Mouse (Mus musculus) NIH3T3 (cell line): ENCODE measurements at regions not wholly inside any gene's neighbourhood (a gene's known extent, or its start where the extent isn't known, plus 50 kb on each side); places are given as distances from the start of the nearest gene placed in this dataset.
"Not testable (repeated sequence)": the region's sequence is repeated elsewhere in the genome, so short reads cannot be mapped to it uniquely, and the experiment has no call there.

Experiments used
- DNase-seq: peaks from one replicate; pipeline ENCODE4 v3.0.0-alpha.2; 2012; ENCODE audit warnings: low read depth

DNA sequence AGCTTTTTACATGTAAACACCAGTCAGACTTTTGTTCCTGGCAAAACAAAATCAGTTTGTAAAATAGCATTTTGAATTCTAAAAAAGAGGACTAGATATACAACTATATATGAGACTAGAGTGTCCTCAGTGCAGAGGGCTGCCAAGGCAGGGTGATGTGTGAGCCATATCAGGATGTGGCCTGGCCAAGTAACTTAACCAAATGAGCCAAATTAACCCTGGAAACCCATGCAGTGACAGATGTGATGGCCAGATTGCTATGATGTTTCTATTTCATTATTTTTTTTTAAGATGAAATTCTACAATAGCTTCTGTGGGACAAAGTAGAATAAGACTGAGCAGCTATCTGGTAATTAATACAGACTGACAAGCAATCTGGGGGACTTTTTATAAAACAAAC, 181.8 kb downstream of the Nova1 start:
- no peak for DNase-seq

GRCm38 (mm10) chr12:46635125-46635772, 183.5 kb downstream of the Nova1 start:
- DNase-seq, result peak; percentile 51

GRCm38 (mm10) chr12:46634771-46635124, 184.0 kb downstream of the Nova1 start:
- no peak for DNase-seq

DNA sequence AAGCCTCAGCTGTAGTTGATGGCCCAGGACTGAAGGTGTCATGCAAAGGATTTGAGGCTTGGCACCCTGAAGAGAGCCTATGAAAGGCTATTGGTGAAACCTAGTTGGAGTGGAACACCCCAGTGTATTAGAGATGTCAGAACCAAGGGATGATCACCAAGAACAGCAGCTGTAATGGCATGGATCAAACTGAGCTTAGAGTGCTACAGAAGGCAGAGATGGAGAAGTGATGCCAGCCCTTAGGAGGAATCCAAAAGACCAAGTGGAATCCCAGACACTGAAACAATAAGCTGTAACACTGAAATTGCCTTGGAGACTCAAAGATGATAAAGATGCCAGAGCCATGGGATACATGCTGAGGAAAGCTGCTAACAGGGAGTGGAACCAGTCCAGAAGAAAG, 186.3 kb downstream of the Nova1 start:
- not testable (repeated sequence) for DNase-seq

DNA sequence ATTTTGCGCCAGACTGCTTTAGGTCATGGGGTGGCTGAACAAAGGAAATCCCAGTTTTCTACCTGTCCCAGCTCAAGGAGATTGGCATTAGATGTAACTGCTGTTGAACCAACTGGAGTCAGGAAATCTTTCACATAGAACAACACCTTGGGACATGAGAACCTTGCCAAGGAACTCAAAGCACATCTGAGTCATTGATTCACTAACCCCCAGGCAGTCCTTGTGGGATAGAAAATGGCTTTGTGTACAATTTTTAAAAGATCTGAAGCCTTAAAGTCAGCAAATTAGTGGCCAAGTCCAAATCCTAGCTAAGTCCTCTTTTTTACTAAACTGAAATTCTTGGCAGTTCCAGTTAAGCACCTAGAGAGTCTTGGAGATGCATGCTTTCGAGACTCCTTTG, 191.4 kb downstream of the Nova1 start:
- DNase-seq, result no peak

DNA sequence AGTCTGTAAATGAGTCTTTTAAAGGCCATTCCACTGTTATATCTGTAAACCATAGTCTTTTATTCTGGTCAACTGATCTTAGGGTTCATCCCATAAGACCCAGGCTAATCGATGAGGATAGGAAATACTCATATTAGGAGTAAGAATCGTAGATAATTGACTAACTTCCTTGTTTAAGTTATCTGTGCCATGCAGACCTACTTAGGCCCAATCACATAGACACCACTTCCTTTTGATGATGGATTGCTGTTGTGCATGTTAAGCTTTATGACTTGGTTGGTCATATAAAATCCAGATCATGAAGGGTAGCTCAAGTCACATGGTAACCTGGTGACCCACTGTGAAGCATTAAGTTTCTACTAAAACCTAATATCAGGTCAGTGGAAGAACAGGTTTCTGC, 207.3 kb downstream of the Nova1 start:
- no peak for DNase-seq

GRCm38 (mm10) chr12:46609580-46610311, 209.0 kb downstream of the Nova1 start:
- DNase-seq, result peak; percentile 5

DNA sequence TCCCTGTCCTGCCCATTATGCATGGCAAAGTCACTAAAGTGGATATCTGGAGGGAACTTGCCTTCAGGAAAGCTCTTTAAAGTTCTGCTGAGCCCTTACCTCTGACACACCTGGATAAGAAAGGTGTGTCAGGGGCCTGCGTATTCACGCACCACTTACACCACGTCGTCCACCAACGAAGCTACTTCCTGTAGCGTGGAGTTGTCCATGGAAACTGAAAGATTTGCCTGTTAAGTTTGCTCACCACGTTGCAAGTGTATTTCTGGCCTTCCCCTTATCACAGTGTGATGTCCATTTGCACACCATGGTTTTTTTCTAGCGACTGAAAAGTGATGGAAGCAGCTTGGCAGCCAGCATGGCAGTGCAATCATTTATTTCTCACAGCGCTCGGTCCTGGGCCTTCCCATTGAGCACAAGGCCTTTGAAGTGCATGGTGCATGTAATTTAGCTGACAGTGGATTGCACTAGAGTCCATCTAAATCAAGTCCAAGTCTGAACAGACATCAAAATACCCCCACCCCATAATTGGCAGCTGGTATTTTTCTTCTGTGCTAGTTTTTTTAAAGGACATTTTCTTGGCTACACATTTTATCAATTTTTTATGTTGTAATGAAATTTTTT, 210.3 kb downstream of the Nova1 start:
- no peak for DNase-seq

DNA sequence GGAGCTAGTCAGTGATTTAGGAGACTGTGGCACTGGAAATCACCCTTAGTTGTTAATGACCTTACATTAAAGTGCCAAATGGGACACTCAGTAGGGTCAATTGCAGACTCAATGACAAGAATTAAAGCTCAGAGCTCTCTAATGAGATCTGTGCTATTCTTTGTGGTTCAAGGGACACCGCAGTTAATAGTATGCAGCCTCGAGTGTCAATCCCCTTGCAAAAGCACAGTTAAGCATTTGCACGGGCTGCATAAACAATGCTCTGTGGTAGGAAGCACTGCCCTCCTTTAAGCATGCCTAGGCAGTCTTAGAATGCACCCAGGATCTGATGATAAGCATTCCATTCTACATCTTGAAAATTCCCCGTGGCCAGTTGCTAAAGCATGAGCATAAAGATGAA, 221.5 kb downstream of the Nova1 start:
- DNase-seq, result no peak

DNA sequence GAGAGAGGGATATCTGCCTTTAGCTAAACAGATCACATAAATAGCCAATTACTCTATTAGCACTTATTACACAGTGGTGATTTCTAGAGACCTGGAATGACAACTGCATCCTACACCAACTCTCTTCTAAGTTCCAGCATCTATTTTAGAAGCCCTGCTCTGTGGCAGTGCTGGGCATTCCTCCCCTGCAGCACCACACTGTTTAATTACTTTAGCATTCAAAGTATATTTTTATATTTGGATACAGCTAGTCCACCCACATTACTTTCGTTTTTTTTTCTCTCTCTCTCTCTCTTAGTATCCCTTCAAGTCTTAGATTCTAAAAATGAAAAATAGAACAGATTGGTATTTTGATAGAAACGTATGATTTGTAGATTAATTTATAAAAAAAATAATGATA, 250.1 kb downstream of the Nova1 start:
- DNase-seq, result no peak

DNA sequence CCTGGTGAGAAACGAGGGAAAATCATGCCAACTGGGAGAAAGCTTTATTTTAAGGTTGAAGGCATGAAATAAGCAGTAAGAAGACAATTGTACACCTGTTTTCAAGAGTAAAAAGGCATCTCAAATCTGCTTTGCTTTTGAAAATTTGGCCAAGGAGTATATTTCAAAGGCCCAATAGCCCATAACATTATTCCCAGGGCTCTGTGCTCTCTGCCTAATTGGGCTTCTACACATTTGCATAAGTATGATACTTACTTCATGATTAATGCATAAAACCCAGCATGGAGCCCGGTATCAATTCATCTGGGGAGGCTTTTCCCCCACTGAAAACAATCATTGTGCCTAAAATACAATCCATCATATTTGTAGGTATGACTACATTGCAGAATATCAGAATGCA, 252.4 kb downstream of the Nova1 start:
- no peak for DNase-seq

GRCm38 (mm10) chr12:46520942-46521341, 297.8 kb downstream of the Nova1 start:
- DNase-seq, result no peak

GRCm38 (mm10) chr12:46507829-46508228, 310.9 kb downstream of the Nova1 start:
- DNase-seq, result no peak

DNA sequence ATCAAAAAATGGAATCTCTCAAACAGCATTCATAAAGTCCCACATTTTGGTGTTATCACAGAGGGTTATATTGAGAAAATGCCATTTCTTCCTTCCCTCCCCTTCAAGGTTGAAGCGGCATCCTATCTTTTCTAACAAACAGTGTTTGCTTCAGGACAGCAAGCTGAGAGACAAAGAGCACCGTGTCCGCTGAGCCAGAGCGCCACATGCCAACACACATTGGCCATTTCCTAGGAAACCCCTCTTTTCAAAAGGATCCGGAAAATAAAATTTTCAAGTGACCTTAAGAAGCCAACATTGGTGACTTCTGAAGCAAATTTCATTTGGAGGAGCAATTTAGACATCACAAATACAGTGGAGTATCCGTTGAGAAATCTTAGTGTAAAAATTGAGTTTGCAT, 326.3 kb downstream of the Nova1 start:
- DNase-seq, result no peak

DNA sequence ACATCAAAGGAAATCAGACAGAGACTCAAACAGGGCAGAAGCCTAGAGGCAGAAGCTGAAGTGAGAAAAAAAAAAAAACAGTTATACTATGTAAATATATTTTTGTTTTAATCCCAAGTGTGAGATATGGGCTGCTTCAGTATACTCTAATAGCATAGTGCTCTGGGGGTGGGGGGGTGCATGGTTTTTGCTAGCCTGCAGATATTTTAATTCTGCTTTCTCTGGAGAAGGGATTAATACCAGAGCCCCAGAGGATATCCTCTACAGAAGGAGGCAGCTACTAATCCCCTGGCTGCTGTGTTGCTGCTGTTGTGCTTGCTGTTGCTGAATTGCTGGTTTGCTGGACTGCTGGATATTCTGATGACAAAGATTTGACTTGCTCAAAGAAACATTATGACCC, 367.8 kb downstream of the Nova1 start:
- no peak for DNase-seq

DNA sequence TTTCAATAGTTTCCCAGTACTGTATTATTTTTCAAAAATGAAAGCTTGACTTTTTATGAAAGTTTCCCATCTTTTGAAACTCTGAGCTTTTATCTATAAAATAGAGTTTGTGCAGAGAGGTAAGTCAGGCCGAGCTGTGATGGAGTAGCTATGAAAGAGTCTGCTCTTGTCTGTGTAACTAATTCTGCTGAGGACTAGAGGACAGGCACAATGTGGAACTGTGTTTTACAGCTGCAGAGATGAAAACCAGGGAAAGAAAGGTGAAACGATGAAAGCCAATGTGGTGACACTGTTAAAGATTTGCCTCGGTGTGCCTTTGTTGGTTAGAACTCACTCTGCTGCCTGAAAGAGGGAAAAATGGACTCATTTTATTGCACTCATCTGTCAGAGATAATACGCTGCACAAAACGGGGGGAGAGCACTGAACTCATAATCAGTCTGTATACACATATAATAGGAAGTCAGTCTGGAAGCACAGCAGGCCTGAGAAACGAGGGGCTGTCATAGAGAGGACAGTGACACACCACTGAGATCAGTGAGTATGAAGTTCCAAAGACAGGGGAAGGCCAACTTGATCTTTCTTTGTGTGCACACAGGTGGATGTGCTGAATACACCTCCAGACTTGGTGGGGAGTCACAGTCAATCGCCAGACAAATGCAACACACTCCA, 373.9 kb downstream of the Nova1 start:
- DNase-seq, result no peak

DNA sequence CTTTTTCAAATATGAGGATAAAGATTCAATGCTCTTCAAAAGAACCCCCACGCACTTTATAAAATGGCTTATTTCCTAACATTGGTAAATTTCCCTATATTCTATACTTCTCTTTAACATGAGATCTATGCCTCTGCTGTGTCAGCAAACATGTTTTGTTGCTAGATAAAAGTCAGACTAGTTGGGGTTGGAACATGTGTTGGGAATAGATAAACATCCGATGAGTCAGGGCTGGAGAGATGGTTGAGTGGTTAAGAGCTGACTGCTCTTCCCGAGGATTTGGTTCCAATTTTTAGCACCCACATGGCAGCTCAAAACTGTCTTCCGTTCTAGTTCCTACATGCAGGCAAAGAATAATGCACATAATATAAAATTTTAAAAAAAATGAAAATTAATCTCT, 399.1 kb downstream of the Nova1 start:
- DNase-seq, result no peak

DNA sequence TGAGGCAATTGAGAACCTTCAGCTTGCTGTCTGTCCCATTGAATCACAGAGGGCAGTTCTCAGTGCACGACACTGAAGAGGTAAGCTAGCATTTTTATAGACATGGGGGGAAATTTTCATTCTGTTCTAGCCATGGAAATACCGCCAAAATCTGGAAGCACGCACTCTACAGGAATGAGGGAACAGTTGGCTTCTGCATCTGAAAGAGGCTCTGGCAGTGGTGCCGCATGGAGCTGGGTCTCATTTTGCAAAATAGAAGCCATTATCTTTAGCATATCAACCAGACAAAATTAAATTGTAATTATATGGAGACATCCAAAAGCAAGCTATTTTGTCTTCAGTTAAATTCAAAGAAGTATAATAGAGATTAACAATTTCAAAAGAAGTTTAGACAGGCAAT, 399.7 kb downstream of the Nova1 start:
- no peak for DNase-seq

DNA sequence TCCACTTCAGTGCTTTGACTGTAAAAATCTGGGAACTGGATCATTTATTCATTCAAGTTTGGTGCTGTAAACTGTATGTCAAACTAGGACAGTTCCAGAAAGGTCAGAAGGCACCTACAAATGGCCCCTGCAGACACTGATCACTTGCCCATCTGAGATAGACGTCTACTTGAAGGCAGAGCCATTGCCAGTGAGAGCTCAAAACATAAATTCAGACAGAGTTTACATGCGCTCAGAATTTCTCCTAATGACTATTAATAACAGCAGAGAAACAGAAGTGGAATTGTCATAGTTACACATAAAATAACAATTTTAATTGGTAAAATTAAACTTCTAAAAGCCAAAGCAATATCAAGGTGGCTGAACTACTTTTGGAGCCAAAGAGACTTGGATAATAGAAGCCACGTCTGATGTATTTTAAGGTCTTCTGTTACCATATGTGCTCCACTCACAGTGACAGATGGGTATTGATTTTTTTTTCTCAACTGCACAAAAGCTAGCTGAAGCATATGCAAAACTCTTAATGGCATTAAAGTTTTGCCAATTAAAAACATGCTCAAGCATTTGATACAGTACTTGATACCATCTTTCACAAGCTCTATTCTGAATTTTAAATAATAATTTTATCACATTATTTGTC, 401.8 kb downstream of the Nova1 start:
- no peak for DNase-seq

GRCm38 (mm10) chr12:46416250-46416649, 402.5 kb downstream of the Nova1 start:
- no peak for DNase-seq

- no peak for DNase-seq
Observed at GRCm38 (mm10) chr12:46405674-46406073, 413.1 kb downstream of the Nova1 start.

DNA sequence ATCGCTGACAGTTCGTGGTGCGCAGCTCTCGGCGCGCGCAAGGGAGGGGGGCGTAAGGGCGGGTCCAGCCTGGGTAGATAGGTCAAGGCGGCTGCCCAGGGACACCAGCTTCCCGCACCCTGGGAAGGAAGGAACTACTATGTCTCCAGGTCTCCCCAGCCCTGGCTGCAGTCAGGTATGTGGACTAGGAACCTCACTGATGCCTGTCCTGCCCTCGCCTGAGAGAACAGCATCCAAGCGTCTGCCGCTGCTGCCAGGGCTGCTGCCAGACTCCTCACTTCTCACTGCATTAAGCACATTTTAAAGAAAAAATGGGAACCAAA, 419.1 kb downstream of the Nova1 start:
- DNase-seq, result no peak
